Mouse (Mus musculus) spleen, adult 2 months (tissue): ENCODE measurements around the gene Larp7. TPM values are rescaled to one million over a fixed set of nuclear protein-coding genes. Genes with fewer than 3 reads are reported as not detected.

Experiments
- DNase-seq, 2 experiments: peaks; one replicate each; pipeline versions ENCODE4 v3.0.0 to v3.0.0-alpha.2; 2012 to 2021; ENCODE audit warnings: low spot score in 2 of 2, low read depth in 1 of 2
- H3K27ac ChIP-seq: fragments of 200-500 bp; 2 replicates; pipeline ENCODE4 v1.5.1; 2012; ENCODE audit warnings: low read length, inconsistent platforms; ENCODE audit not compliant: insufficient read depth
- H3K27me3 ChIP-seq: fragments of 200-500 bp; 2 replicates; pipeline ENCODE4 v1.6.1; 2012; ENCODE audit warnings: mild to moderate bottlenecking, moderate library complexity, low read length, inconsistent platforms; ENCODE audit not compliant: control insufficient read depth, insufficient read depth
- H3K36me3 ChIP-seq: fragments of 200-500 bp; 2 replicates; pipeline ENCODE4 v1.6.1; 2012; ENCODE audit warnings: mild to moderate bottlenecking, low read length, inconsistent platforms; ENCODE audit not compliant: control insufficient read depth, insufficient read depth
- H3K4me1 ChIP-seq: fragments of 200-500 bp; 2 replicates; pipeline ENCODE4 v1.6.1; 2011; ENCODE audit warnings: inconsistent platforms; ENCODE audit not compliant: control insufficient read depth, insufficient read depth, insufficient read length
- H3K4me3 ChIP-seq: fragments of 200-500 bp; 2 replicates; pipeline ENCODE4 v1.5.1; 2011; ENCODE audit warnings: mild to moderate bottlenecking, inconsistent platforms; ENCODE audit not compliant: insufficient read depth, insufficient read length; ENCODE audit errors: extremely low read depth
- CTCF ChIP-seq: fragments of 200-500 bp; IDR thresholded peaks from 2 replicates; pipeline ENCODE4 v1.5.1; 2011; ENCODE audit warnings: mild to moderate bottlenecking, inconsistent platforms; ENCODE audit not compliant: insufficient read depth, insufficient read length, insufficient replicate concordance; ENCODE audit errors: extremely low read depth
- POLR2A ChIP-seq: fragments of 200-500 bp; IDR thresholded peaks from 2 replicates; pipeline ENCODE4 v1.6.1; 2011; ENCODE audit warnings: low read depth, low read length, inconsistent platforms
- WGBS: fragments of 180-500 bp; shearing (Covaris S2); methylation state at CpG from one replicate; pipeline ENCODE4 v1.1.7; 2018; 5-methylcytosine and 5-hydroxymethylcytosine counted together
- polyA plus RNA-seq: library from polyadenylated mRNA; depleted of rRNA; stranded (reverse); fragments of >200 nt; gene quantifications from 2 replicates; pipeline ENCODE4 v1.2.3, GENCODE M21; 2012; rRNA removed

The Larp7 gene
- polyA plus RNA-seq, 1 experiment, result 0.95 TPM

DNA sequence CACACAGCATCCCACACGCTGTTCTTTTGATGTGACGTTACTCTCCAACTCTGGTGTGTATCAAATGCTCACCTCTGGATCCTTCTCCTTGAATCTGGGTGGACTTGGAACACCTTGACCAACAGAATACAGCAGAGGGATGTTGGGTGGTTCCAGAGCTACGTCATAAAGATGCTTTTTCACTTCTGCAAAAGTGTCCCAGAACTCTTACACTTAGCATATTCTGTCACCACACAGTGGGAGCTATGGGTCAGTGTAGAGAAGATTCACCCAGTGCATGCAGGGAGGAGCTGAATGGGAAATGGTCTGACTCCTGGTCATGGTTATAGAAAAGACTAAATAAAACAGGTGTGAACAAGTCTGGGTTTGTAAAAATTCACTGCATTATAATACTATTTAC, 60.5 kb downstream of the Larp7 start:
- no peak overlapping the region for H3K27ac ChIP-seq
- H3K36me3 ChIP-seq, result no peaks in the 10 kb centered on the region
- H3K4me3 ChIP-seq, result no peak overlapping the region
- H3K4me1 ChIP-seq, result no peaks in the 10 kb centered on the region
- DNase-seq, result no peak
- TF ChIP-seq CTCF (no peak), POLR2A (no peak)
- no peaks in the 10 kb centered on the region for H3K27me3 ChIP-seq
- 79% methylated on average over 3 of the region's 3 CpGs for WGBS

DNA sequence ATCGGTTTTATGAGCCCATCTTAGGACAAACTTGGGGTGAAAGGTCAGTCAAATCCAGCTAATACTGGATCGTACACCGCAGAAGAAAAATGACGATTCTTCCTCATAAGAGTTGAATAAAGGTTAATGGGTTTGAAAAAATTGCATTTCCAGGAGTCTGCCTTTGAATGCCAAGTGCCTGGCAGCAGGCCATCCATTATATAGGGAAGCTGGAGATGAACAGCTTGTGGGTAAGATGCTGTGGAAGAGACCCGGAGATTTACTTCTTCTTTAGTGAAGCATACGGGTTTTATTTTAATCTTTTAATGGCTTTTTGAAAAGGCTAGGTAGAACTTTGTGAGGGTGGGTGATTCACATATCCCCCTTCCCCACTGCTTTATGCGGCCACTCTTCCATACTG, 65.8 kb downstream of the Larp7 start:
- 86% methylated on average over 7 of the region's 7 CpGs for WGBS
- no peak for TF ChIP-seq CTCF
- no peak for TF ChIP-seq POLR2A

More for the DNA sequence above, 65.8 kb downstream of the Larp7 start:
- Histone ChIP-seq H3K27ac (no peak overlapping the region), H3K4me3 (no peak overlapping the region), H3K4me1 (no peaks in the 10 kb centered on the region), H3K27me3 (no peaks in the 10 kb centered on the region), H3K36me3 (no peaks in the 10 kb centered on the region)
- no peak for DNase-seq

Other genes with a start within 250 kb of the Larp7 start
- 2.1 and 2.5 TPM in 2 replicates for gene Ank2, start 54.0 kb downstream of the Larp7 start, polyA plus RNA-seq
- 0.56 and 0.72 TPM in 2 replicates for gene Zgrf1, start 140 bp upstream of the Larp7 start, polyA plus RNA-seq
- gene Neurog2, start 79.8 kb upstream of the Larp7 start, polyA plus RNA-seq, result not detected in 2 replicates
- gene Alpk1, start 227.2 kb upstream of the Larp7 start, polyA plus RNA-seq, result 1.5 and 1.6 TPM in 2 replicates
- gene Tifa, start 236.5 kb upstream of the Larp7 start, polyA plus RNA-seq, result 9.3 and 14.3 TPM in 2 replicates